Mouse (Mus musculus) c-Kit-positive CD71-positive TER-119-negative erythroid progenitor cells, embryonic 14.5 days (primary cell): ENCODE data around the gene Alk.

ENCODE experiments used
- DNase-seq: peaks from one replicate; pipeline ENCODE4 v3.0.0-alpha.2; 2013; ENCODE audit warnings: low read depth

Gene Alk

GRCm38 (mm10) chr17:71872976-71873375 is 731.5 kb downstream of the Alk start:
- peak; percentile 10 for DNase-seq

DNA sequence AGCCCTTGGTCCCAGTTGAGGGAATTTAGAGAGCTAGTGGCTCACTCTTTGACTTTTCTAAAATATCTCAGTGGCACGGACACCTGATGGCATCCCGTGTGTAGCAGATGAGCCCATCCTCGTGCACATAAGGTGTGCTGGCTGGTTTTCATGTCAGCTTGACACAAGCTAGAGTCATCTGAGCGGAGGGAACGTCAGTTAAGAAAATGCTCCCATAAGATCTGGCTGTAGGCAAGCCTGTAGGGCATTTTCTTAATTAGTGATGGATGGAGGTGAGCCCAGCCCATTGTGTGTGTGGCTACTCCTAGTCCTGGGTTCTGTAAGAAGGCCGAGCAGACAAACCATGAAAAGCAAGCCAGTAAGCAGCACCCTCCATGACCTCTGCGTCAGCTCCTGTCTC is 732.4 kb downstream of the Alk start:
- DNase-seq = no peak

DNA sequence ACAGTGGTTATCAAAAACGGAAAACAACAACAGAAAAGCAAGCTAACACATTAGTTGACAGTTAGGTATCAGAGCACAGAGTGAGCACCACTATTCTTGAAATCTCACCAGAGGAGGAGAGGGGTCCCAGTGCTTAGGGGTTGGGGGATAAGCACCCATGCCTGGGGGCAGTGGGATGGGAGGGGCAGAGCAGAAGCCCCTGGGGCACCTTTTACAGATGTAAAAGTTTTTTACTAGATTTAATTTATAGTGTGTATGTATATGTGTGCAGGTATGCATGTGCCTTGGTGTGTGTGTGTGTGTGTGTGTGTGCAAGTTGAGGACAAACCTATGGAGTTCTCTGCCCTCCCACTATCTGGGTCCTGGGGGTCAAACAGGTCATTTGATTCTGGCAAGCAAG is 733.8 kb downstream of the Alk start:
- no peak for DNase-seq

DNA sequence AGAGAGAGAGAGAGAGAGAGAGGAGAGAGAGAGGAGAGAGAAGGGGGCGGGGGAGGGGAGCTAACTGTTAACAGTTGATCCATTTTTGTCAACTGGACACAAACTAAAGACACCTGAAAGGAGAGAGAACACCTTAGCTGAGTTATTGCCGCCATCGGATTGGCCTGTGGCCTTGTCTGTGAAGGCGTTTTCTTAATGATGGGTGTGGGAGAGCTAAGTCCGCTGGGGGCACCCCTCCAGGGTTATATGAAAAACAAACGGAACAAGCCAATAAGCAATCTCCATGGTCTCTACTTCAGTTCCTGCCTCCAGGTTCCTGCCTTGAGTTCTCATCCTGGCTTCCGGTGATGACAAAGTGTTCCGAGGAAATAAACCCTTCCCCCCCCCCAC is 734.2 kb downstream of the Alk start:
- DNase-seq = no peak

GRCm38 (mm10) chr17:71869372-71870231 is 734.8 kb downstream of the Alk start:
- DNase-seq = no peak

- no peak for DNase-seq
These were observed 735.6 kb downstream of the Alk start for GRCm38 (mm10) chr17:71868828-71869227.

DNA sequence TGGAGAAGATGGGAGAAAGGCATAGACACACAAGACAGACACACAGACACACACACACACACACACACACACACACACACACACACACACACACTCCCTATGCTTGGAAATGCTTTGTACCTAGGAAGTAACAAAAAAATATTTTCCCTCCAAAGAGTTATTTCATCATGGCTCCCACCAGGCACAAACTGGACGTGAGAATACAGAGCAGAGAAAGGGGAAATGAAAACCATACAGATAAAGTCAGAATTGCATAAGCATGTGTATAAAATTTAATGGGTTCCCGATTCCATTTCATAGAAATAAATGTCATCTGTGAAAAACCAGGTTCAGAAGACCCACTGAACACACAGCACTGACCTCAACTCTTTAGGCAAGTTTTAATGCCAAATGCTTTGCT is 736.5 kb downstream of the Alk start:
- DNase-seq = no peak

DNA sequence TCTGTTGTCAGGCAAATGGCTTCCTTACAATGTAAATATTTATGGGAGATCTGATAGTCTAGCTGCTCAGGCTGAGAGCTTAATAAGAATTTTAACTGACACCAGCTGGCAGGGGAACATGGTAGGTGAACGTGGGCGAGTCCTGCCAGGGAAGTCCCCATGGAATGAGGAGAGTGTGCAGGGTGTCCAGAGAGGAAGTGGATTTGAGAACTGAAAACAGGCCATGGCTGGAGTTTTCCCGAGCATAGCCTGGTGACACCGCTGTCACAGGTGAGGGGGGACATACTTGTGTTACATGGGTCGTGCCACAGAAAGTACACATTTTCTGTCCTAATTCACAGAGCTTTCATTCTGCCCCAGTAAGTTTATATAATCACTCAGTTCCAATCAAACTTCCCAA is 739.0 kb downstream of the Alk start:
- DNase-seq = no peak

DNA sequence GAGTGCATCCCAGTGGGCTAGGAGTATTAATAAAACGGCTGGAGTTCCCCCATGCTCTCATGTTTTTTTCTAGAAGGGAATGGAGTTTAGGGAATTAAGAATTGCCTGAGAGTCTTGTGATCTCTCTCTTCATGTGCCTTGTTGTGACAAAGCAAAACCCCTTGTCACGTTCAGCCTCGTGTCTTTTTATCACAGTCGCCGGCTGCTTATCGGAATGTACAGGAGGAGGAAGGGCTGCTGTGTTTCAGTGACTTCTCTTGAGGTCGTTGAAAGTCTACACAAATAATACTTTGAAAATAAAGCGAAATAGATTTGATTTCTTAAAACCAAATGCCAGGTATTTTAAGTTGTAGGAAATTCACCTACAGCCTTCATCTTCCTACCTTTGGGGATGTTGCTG is 740.4 kb downstream of the Alk start:
- DNase-seq = no peak

DNA sequence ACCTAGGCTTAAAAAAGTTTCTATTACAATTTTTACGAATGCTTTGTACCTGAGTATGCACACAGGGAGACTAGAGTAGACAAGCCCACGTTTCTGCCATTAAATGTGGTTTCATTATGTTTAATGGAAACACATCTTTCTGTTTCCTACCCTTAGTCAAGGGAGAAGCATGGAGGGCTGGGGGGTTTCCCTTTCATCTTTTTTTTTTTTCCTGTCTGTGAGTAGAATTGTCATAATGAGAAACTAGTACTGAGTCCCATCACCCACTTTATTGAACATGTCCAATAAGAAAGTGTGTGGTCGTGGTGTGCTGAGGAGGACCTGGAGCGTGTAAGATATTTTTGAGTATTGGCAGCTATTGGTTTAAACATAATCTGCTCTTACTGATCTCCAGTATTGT is 741.5 kb downstream of the Alk start:
- no peak for DNase-seq

DNA sequence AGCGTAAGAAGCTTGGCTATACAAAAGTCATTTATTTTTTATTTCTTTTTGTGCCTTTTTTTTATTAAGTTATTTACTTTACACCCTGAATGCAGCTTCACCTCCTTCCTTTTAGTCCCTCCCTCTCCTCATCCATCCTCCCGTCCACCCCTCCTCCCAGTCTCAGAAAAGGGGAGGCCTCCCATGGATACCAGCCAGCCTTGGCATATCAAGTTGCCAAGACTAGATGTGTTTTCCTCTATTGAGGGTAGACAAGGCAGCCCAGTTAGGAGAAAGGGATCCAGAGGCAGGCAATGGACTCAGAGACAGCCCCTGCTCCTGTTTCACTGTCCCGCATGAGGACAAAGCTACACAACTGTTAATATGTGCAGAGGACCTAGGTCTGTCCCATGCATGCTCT is 742.2 kb downstream of the Alk start:
- no peak for DNase-seq

DNA sequence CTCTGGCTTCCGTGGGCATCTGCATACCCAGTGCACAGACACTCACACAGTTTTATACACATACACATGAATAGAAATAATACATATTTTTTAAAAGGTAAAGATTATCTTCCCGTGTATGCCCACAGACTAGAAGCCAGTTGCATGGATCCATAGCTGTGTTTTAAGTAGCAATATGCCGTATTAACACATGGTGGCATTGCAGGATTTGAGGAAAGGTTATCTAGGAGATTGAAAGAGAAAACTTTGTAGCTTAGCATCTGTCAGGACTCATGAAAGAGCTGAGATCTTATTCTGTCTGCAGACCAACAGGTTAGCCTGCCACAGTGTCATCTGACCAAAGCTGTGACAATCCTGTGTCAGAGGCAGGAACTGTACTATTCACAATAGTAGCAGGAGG is 772.5 kb downstream of the Alk start:
- no peak for DNase-seq

DNA sequence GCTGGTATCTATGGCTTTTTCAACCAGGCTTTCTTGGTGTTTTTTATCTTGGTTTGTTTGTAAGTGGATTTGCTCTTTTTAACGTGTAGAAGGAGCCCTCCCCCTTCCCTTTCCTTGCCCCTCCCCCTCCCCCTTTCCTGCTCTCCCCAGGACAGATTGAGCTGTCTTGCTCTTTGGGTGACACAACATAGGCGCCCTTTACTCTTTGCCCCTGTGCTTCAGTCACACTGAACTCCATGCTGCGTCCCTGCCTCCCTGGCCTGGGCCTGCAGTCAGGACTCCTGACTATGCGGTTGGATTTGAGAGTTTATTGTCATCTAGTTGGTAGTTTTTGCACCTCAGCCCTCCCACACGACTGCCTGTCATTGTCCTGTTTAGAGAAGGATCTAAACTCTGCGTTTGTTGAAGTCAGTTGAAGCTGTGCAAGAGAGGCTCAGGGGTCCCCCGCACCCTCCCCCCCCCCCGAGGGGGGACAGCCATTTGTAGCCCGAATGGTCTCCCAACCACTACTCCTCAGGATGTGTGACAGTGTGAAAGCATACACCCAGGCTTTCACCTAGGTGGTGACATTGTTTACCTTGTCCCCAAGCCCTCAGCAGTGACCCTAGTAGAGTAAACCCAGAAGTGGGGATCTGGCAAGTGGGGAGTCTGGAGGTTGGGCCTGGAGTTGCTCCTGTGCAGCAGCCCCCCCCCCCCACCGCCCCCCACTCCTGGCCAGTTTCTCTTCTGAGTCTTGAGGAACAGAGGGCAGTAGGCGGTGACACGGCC is 775.6 kb downstream of the Alk start:
- no peak for DNase-seq

- DNase-seq = no peak
These were observed 776.8 kb downstream of the Alk start for GRCm38 (mm10) chr17:71827627-71828026.

DNA sequence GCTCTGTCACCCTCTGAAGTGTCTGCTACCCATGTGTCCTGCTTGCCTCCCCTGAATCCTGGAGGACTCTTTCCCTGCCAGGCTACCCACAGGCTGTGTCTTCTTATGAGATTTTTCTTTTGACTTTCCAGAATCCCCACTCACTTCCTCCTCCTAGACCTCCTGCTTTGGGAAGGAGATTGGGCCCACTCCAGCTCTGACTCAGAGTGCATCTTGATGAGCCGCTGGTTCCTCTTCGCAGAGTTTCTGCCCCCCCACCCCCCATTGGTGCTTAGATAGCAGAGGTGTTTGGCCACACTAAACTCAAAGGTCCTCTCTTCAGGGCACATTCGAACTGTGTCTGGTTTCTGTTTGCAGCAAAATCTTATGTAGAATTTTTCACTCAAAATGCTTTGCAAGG is 777.8 kb downstream of the Alk start:
- DNase-seq = no peak

- no peak for DNase-seq
These were observed 780.7 kb downstream of the Alk start for GRCm38 (mm10) chr17:71823622-71824306.
